Mouse (Mus musculus): ENCODE measurements around the gene Cdc37l1.

- TF ChIP-seq USF1 (IDR thresholded peaks at IDR 0.05; ENCODE audit: low read depth) (no peak), TCF3 (IDR thresholded peaks at IDR 0.05; ENCODE audit: insufficient read length, low read depth) (no peak), POLR2A (IDR thresholded peaks at IDR 0.05; ENCODE audit: insufficient read length, low read depth) (no peak), MAX (IDR thresholded peaks at IDR 0.05; ENCODE audit: low read depth) (no peak), MYOD1 (IDR thresholded peaks at IDR 0.05; ENCODE audit: control insufficient read depth in 1 of 3, insufficient read length in 2 of 3, low read depth in 2 of 3) (no peak)
Measured at GRCm38 (mm10) chr19:29016786-29017185, 26.6 kb downstream of the Cdc37l1 start.

All from myocyte (in vitro differentiated cells).